Mouse (Mus musculus) megakaryocyte, embryonic 14.5 days (primary cell): Measurements from ENCODE around the gene Otop3.

Source experiments
- FLI1 ChIP-seq: IDR thresholded peaks from 2 replicates; pipeline ENCODE4 v1.6.1; 2012; ENCODE audit warnings: low read length, inconsistent platforms, mixed read lengths
- GATA1 ChIP-seq: IDR thresholded peaks from 3 replicates; pipeline ENCODE4 v1.6.1; 2012; ENCODE audit warnings: mixed read lengths, low read length, inconsistent platforms, borderline replicate concordance

- TF ChIP-seq GATA1, result no peak
- TF ChIP-seq FLI1, result no peak
Observed at GRCm38 (mm10) chr11:115376722-115377121, 42.2 kb downstream of the Otop3 start.
